Mouse (Mus musculus) G1E-ER4 (cell line): Measurements from ENCODE around the gene Lrrc74a. TPM values are rescaled to one million over a fixed set of nuclear protein-coding genes. Genes with fewer than 3 reads are reported as not detected.

Experiments
- GATA1 ChIP-seq: IDR thresholded peaks from one replicate; pipeline ENCODE4 v1.8.0; 2012; ENCODE audit warnings: low read length, inconsistent platforms
- polyA plus RNA-seq: library from polyadenylated mRNA; stranded (reverse); fragments of >175 nt; gene quantifications from 2 replicates; pipeline ENCODE4 v1.2.3, GENCODE M21; 2012

The Lrrc74a gene
- polyA plus RNA-seq: not detected in 2 replicates

- no peak for TF ChIP-seq GATA1
These were observed at the start of gene Lrrc74a for GRCm38 (mm10) chr12:86734319-86734810. Lrrc74a (plus strand) TSS chr12:86734369.

- no peak for TF ChIP-seq GATA1
These were observed 48.9 kb upstream of the Lrrc74a start for GRCm38 (mm10) chr12:86685275-86685674.

- no peak for TF ChIP-seq GATA1
These were observed 47.4 kb upstream of the Lrrc74a start for GRCm38 (mm10) chr12:86686551-86687330.

- no peak for TF ChIP-seq GATA1
These were observed 46.7 kb upstream of the Lrrc74a start for GRCm38 (mm10) chr12:86687445-86687955.

GRCm38 (mm10) chr12:86687971-86688573 lies 46.1 kb upstream of the Lrrc74a start:
- TF ChIP-seq GATA1: no peak

- no peak for TF ChIP-seq GATA1
These were observed 45.3 kb upstream of the Lrrc74a start for GRCm38 (mm10) chr12:86688917-86689316.

GRCm38 (mm10) chr12:86690700-86691485 lies 43.3 kb upstream of the Lrrc74a start:
- no peak for TF ChIP-seq GATA1

- no peak for TF ChIP-seq GATA1
These were observed 41.5 kb upstream of the Lrrc74a start for GRCm38 (mm10) chr12:86692471-86693356.

- no peak for TF ChIP-seq GATA1
These were observed 40.8 kb upstream of the Lrrc74a start for GRCm38 (mm10) chr12:86693389-86693788.

- TF ChIP-seq GATA1: no peak
These were observed 39.7 kb upstream of the Lrrc74a start for GRCm38 (mm10) chr12:86694441-86694840.

- no peak for TF ChIP-seq GATA1
These were observed 36.2 kb upstream of the Lrrc74a start for GRCm38 (mm10) chr12:86697996-86698395.

- TF ChIP-seq GATA1: no peak
These were observed 35.6 kb upstream of the Lrrc74a start for GRCm38 (mm10) chr12:86698537-86698936.

- TF ChIP-seq GATA1: no peak
These were observed 33.9 kb upstream of the Lrrc74a start for GRCm38 (mm10) chr12:86699965-86700926.

GRCm38 (mm10) chr12:86700927-86701310 lies 33.2 kb upstream of the Lrrc74a start:
- TF ChIP-seq GATA1: no peak

- TF ChIP-seq GATA1: no peak
These were observed 32.7 kb upstream of the Lrrc74a start for GRCm38 (mm10) chr12:86701491-86701890.
